Mouse (Mus musculus): ENCODE measurements around the gene Cdh4. TPM values are rescaled to one million over a fixed set of nuclear protein-coding genes. Genes with fewer than 3 reads are reported as not detected.

Cdh4 gene
- total and polyA plus RNA-seq, 2 experiments from 2014 or later: 58.9 to 84.0 TPM

GRCm38 (mm10) chr2:179463514-179463913 is 21.3 kb downstream of the Cdh4 start:
- peaks cover 7% of the 10 kb centered on the region for H3K9me3 ChIP-seq (ENCODE audit: low read length)
- 59% methylated on average over 4 of the region's 4 CpGs for WGBS
- ATAC-seq (no peak), DNase-seq (no peak)
- no peak overlapping the region for H3K27ac ChIP-seq (ENCODE audit: low read depth, low read length)
- H3K27me3 ChIP-seq (ENCODE audit: insufficient read depth, low read length): no peaks in the 10 kb centered on the region
- no peak for TF ChIP-seq CTCF (IDR thresholded peaks at IDR 0.05; ENCODE audit: low read depth)
- no peak overlapping the region for H3K4me2 ChIP-seq (ENCODE audit: low read depth)
- H3K36me3 ChIP-seq (ENCODE audit: insufficient read depth): no peaks in the 10 kb centered on the region
- H3K4me1 ChIP-seq (ENCODE audit: insufficient read depth): no peaks in the 10 kb centered on the region
- H3K4me3 ChIP-seq (ENCODE audit: low read depth, low read length): no peak overlapping the region
- H3K9ac ChIP-seq: no peak overlapping the region

- Histone ChIP-seq H3K36me3 (ENCODE audit: insufficient read depth) (no peaks in the 10 kb centered on the region), H3K27me3 (ENCODE audit: insufficient read depth, low read length) (no peaks in the 10 kb centered on the region), H3K4me1 (ENCODE audit: insufficient read depth) (0 out of 2 replicates have a peak, but pooled peaks cover 7% of the 10 kb centered on the region), H3K4me3 (ENCODE audit: low read depth, low read length) (no peak overlapping the region), H3K9me3 (ENCODE audit: low read length) (no peaks in the 10 kb centered on the region), H3K27ac (ENCODE audit: low read depth, low read length) (no peak overlapping the region), H3K9ac (no peak overlapping the region), H3K4me2 (ENCODE audit: low read depth) (no peak overlapping the region)
- DNase-seq (no peak), ATAC-seq (no peak)
- 71% methylated on average over 8 of the region's 8 CpGs for WGBS
- no peak for TF ChIP-seq CTCF (IDR thresholded peaks at IDR 0.05; ENCODE audit: low read depth)
Measured at GRCm38 (mm10) chr2:179467839-179468445, 25.7 kb downstream of the Cdh4 start.

GRCm38 (mm10) chr2:179476622-179477021 is 34.4 kb downstream of the Cdh4 start:
- Histone ChIP-seq H3K27ac (ENCODE audit: low read depth, low read length) (no peak overlapping the region), H3K9me3 (ENCODE audit: low read length) (no peaks in the 10 kb centered on the region), H3K36me3 (ENCODE audit: insufficient read depth) (no peaks in the 10 kb centered on the region), H3K4me2 (ENCODE audit: low read depth) (no peak overlapping the region), H3K9ac (no peak overlapping the region), H3K4me1 (ENCODE audit: insufficient read depth) (peaks cover 10% of the 10 kb centered on the region; the same call in 1 of the 2 replicates), H3K4me3 (ENCODE audit: low read depth, low read length) (no peak overlapping the region), H3K27me3 (ENCODE audit: insufficient read depth, low read length) (no peaks in the 10 kb centered on the region)
- ATAC-seq (no peak), DNase-seq (no peak)
- WGBS: 86% methylated on average over 6 of the region's 6 CpGs
- no peak for TF ChIP-seq CTCF (IDR thresholded peaks at IDR 0.05; ENCODE audit: low read depth)

- Histone ChIP-seq H3K4me2 (ENCODE audit: low read depth) (no peak overlapping the region), H3K36me3 (ENCODE audit: insufficient read depth) (no peaks in the 10 kb centered on the region), H3K27ac (ENCODE audit: low read depth, low read length) (no peak overlapping the region), H3K4me3 (ENCODE audit: low read depth, low read length) (no peak overlapping the region), H3K9ac (no peak overlapping the region), H3K4me1 (ENCODE audit: insufficient read depth) (peaks cover 14% of the 10 kb centered on the region; the same call in 1 of the 2 replicates), H3K27me3 (ENCODE audit: insufficient read depth, low read length) (no peaks in the 10 kb centered on the region), H3K9me3 (ENCODE audit: low read length) (no peaks in the 10 kb centered on the region)
- peak; percentile 58 for DNase-seq
- WGBS: 9% methylated on average over 5 of the region's 5 CpGs
- peak; percentile 79 for ATAC-seq
- TF ChIP-seq CTCF (IDR thresholded peaks at IDR 0.05; ENCODE audit: low read depth): no peak
Measured at GRCm38 (mm10) chr2:179480800-179481200, 38.6 kb downstream of the Cdh4 start.

- Histone ChIP-seq H3K27me3 (ENCODE audit: insufficient read depth, low read length) (no peaks in the 10 kb centered on the region), H3K4me3 (ENCODE audit: low read depth, low read length) (no peak overlapping the region), H3K4me1 (ENCODE audit: insufficient read depth) (peaks cover 14% of the 10 kb centered on the region; the same call in 1 of the 2 replicates), H3K4me2 (ENCODE audit: low read depth) (no peak overlapping the region), H3K9ac (no peak overlapping the region), H3K27ac (ENCODE audit: low read depth, low read length) (no peak overlapping the region), H3K9me3 (ENCODE audit: low read length) (no peaks in the 10 kb centered on the region), H3K36me3 (ENCODE audit: insufficient read depth) (no peaks in the 10 kb centered on the region)
- DNase-seq (no peak), ATAC-seq (no peak)
- 24% methylated on average over 10 of the region's 10 CpGs for WGBS
- TF ChIP-seq CTCF (IDR thresholded peaks at IDR 0.05; ENCODE audit: low read depth): no peak
Measured at GRCm38 (mm10) chr2:179481363-179481762, 39.1 kb downstream of the Cdh4 start.

- H3K36me3 ChIP-seq (ENCODE audit: insufficient read depth): no peaks in the 10 kb centered on the region
- no peaks in the 10 kb centered on the region for H3K27me3 ChIP-seq (ENCODE audit: insufficient read depth, low read length)
- no peak overlapping the region for H3K9ac ChIP-seq
- no peak for TF ChIP-seq CTCF (IDR thresholded peaks at IDR 0.05; ENCODE audit: low read depth)
- no peak for DNase-seq
- H3K9me3 ChIP-seq (ENCODE audit: low read length): no peaks in the 10 kb centered on the region
- H3K27ac ChIP-seq (ENCODE audit: low read depth, low read length): no peak overlapping the region
- H3K4me2 ChIP-seq (ENCODE audit: low read depth): no peak overlapping the region
- 41% methylated on average over 21 of the region's 21 CpGs for WGBS
- no peak for ATAC-seq
- H3K4me3 ChIP-seq (ENCODE audit: low read depth, low read length): no peak overlapping the region
- no peaks in the 10 kb centered on the region for H3K4me1 ChIP-seq (ENCODE audit: insufficient read depth)
Measured at GRCm38 (mm10) chr2:179488526-179489139, 46.4 kb downstream of the Cdh4 start.

GRCm38 (mm10) chr2:179491891-179492290 is 49.7 kb downstream of the Cdh4 start:
- 29% methylated on average over 11 of the region's 11 CpGs for WGBS
- no peak for TF ChIP-seq CTCF (IDR thresholded peaks at IDR 0.05; ENCODE audit: low read depth)
- H3K27ac ChIP-seq (ENCODE audit: low read depth, low read length): no peak overlapping the region
- H3K4me2 ChIP-seq (ENCODE audit: low read depth): no peak overlapping the region
- H3K9me3 ChIP-seq (ENCODE audit: low read length): no peaks in the 10 kb centered on the region
- no peak overlapping the region for H3K9ac ChIP-seq
- no peaks in the 10 kb centered on the region for H3K4me1 ChIP-seq (ENCODE audit: insufficient read depth)
- no peak overlapping the region for H3K4me3 ChIP-seq (ENCODE audit: low read depth, low read length)
- no peaks in the 10 kb centered on the region for H3K36me3 ChIP-seq (ENCODE audit: insufficient read depth)
- DNase-seq: no peak
- no peak for ATAC-seq
- no peaks in the 10 kb centered on the region for H3K27me3 ChIP-seq (ENCODE audit: insufficient read depth, low read length)

Data from forebrain, postnatal 0 days (tissue).